Mouse (Mus musculus) C2C12 (cell line): Measurements from ENCODE around the gene St8sia6.

Experiments used
- CTCF ChIP-seq: IDR thresholded peaks from one replicate; pipeline ENCODE4 v1.5.1; 2011; ENCODE audit not compliant: control insufficient read depth, insufficient read depth, insufficient read length
- FOSL1 ChIP-seq: IDR thresholded peaks from one replicate; pipeline ENCODE4 v1.8.0; 2011; ENCODE audit warnings: mild to moderate bottlenecking, low read length; ENCODE audit not compliant: poor library complexity, insufficient read depth, severe bottlenecking
- MAX ChIP-seq: IDR thresholded peaks from one replicate; pipeline ENCODE4 v1.6.1; 2011; ENCODE audit warnings: mild to moderate bottlenecking, control low read depth
- MYOD1 ChIP-seq: IDR thresholded peaks from one replicate; pipeline ENCODE4 v1.6.1; 2011; ENCODE audit warnings: low read depth; ENCODE audit not compliant: control insufficient read depth, insufficient read length
- MYOG ChIP-seq: IDR thresholded peaks from one replicate; pipeline ENCODE4 v1.6.1; 2011; ENCODE audit not compliant: control insufficient read depth, insufficient read length; ENCODE audit errors: extremely low read depth
- USF1 ChIP-seq: IDR thresholded peaks from one replicate; pipeline ENCODE4 v1.6.1; 2011; ENCODE audit warnings: low read depth, mild to moderate bottlenecking, control low read depth, moderate library complexity

DNA sequence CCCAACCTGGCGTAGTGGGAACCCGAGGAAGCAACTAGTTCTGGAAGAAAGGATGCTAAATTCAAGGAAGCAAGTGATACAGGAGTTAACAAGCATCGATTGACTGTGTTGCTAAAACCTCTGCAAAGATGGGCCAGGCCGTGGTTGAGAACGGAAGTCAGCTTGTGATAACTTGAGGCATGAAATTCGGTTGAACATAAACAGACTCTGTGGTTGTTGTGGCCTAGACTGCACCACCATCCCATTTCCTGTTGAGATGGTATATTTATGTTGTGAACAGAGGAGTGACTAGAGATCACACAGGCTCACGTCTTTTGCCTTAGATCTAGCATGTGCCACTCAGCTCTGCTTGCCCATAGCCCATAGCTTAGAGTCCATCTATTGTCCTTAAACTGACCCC is 36.5 kb downstream of the St8sia6 start:
- TF ChIP-seq USF1, result no peak
- no peak for TF ChIP-seq CTCF
- TF ChIP-seq FOSL1, result no peak
- no peak for TF ChIP-seq MAX
- TF ChIP-seq MYOG, result no peak
- TF ChIP-seq MYOD1, result no peak
